Mouse (Mus musculus) liver, embryonic 18 days (tissue): Measurements from ENCODE around the gene Spem1. TPM values are rescaled to one million over a fixed set of nuclear protein-coding genes. Genes with fewer than 3 reads are reported as not detected.

Source experiments
- polyA plus RNA-seq: library from polyadenylated mRNA; depleted of rRNA; stranded (reverse); fragments of >200 nt; gene quantifications from 2 replicates; pipeline ENCODE4 v1.2.3, GENCODE M21; 2012; rRNA removed

Gene Spem1
- not detected in 2 replicates for polyA plus RNA-seq

GRCm38 (mm10) chr11:69822080-69822479 lies at the start of gene Spem1:
Gene Spem1 (minus strand): TSS chr11:69822180.

GRCm38 (mm10) chr11:69858113-69858998 lies 36.4 kb upstream of the Spem1 start, which contains the start of gene Tnk1:
Gene Tnk1 (minus strand): TSS chr11:69858730.

GRCm38 (mm10) chr11:69846198-69846680 lies 24.3 kb upstream of the Spem1 start, which contains the start of gene Plscr3:
Gene Plscr3 (plus strand): TSS chr11:69846376.

GRCm38 (mm10) chr11:69837952-69838713 lies 16.2 kb upstream of the Spem1 start, which contains the start of gene Tmem256:
Gene Tmem256 (plus strand): TSS chr11:69838514.

GRCm38 (mm10) chr11:69837604-69837951 lies 15.6 kb upstream of the Spem1 start, which contains the start of gene Nlgn2:
Gene Nlgn2 (minus strand): TSS chr11:69837784.

GRCm38 (mm10) chr11:69818365-69818764 lies 3.6 kb downstream of the Spem1 start, which contains the start of gene Spem2:
Gene Spem2 (minus strand): TSS chr11:69818465.

GRCm38 (mm10) chr11:69815155-69815554 lies 6.8 kb downstream of the Spem1 start, which contains the start of gene Gm39566:
Gene Gm39566 (minus strand): TSS chr11:69815298.

GRCm38 (mm10) chr11:69804972-69805909 lies 16.7 kb downstream of the Spem1 start, which contains the start of gene Tmem102:
Gene Tmem102 (minus strand): TSS chr11:69805624.

GRCm38 (mm10) chr11:69801379-69801977 lies 20.5 kb downstream of the Spem1 start, which contains the start of gene Fgf11:
Gene Fgf11 (minus strand): TSS chr11:69801857.

GRCm38 (mm10) chr11:69795168-69795982 lies 26.6 kb downstream of the Spem1 start, which contains the start of gene Chrnb1:
Gene Chrnb1 (minus strand): TSS chr11:69795943.

Other genes with a start within 250 kb of the Spem1 start
- gene Wrap53, start 241.9 kb downstream of the Spem1 start, polyA plus RNA-seq: 6.5 and 6.7 TPM in 2 replicates
- 51.0 and 51.9 TPM in 2 replicates for gene Trp53, start 241.8 kb downstream of the Spem1 start, polyA plus RNA-seq
- gene Atp1b2, start 216.2 kb downstream of the Spem1 start, polyA plus RNA-seq: 5.7 and 7.2 TPM in 2 replicates
- gene Shbg, start 204.3 kb downstream of the Spem1 start, polyA plus RNA-seq: 2.6 and 2.9 TPM in 2 replicates
- 7.3 and 7.7 TPM in 2 replicates for gene Sat2, start 200.2 kb downstream of the Spem1 start, polyA plus RNA-seq
- gene Fxr2, start 189.2 kb downstream of the Spem1 start, polyA plus RNA-seq: 17.5 and 22.6 TPM in 2 replicates
- 0.07 and 0.11 TPM in 2 replicates for gene Sox15, start 166.9 kb downstream of the Spem1 start, polyA plus RNA-seq
- gene Mpdu1, start 159.5 kb downstream of the Spem1 start, polyA plus RNA-seq: 45.9 and 49.8 TPM in 2 replicates
- 14.8 and 16.0 TPM in 2 replicates for gene Cd68, start 156.0 kb downstream of the Spem1 start, polyA plus RNA-seq
- gene Eif4a1, start 149.8 kb downstream of the Spem1 start, polyA plus RNA-seq: 330 and 348 TPM in 2 replicates
- gene Senp3, start 140.1 kb downstream of the Spem1 start, polyA plus RNA-seq: 37.6 and 40.5 TPM in 2 replicates
- 0.54 and 0.78 TPM in 2 replicates for gene Tnfsf13, start 136.4 kb downstream of the Spem1 start, polyA plus RNA-seq
- gene Tnfsf12, start 126.3 kb downstream of the Spem1 start, polyA plus RNA-seq: 4.4 and 4.8 TPM in 2 replicates
- 0.96 and 1.1 TPM in 2 replicates for gene Tnfsfm13, start 126.1 kb downstream of the Spem1 start, polyA plus RNA-seq
- 5.5 and 8.0 TPM in 2 replicates for gene Polr2a, start 63.5 kb downstream of the Spem1 start, polyA plus RNA-seq
- gene Slc35g3, start 60.2 kb downstream of the Spem1 start, polyA plus RNA-seq: 0.02 TPM in 1 of 2 replicates, not detected in the other
- 2.3 and 2.8 TPM in 2 replicates for gene Zbtb4, start 56.3 kb downstream of the Spem1 start, polyA plus RNA-seq
- 1.3 and 1.6 TPM in 2 replicates for gene Chrnb1, start 26.2 kb downstream of the Spem1 start, polyA plus RNA-seq
- gene Fgf11, start 20.3 kb downstream of the Spem1 start, polyA plus RNA-seq: 0.43 and 0.58 TPM in 2 replicates
- 1.2 and 1.6 TPM in 2 replicates for gene Tmem102, start 16.6 kb downstream of the Spem1 start, polyA plus RNA-seq
- gene Gm39566, start 6.9 kb downstream of the Spem1 start, polyA plus RNA-seq: not detected in 2 replicates
- not detected in 2 replicates for gene Spem2, start 3.7 kb downstream of the Spem1 start, polyA plus RNA-seq
- 2.2 and 3.1 TPM in 2 replicates for gene Nlgn2, start 15.6 kb upstream of the Spem1 start, polyA plus RNA-seq
- gene Tmem256, start 16.3 kb upstream of the Spem1 start, polyA plus RNA-seq: 227 and 300 TPM in 2 replicates
- gene Plscr3, start 24.2 kb upstream of the Spem1 start, polyA plus RNA-seq: 19.8 and 22.6 TPM in 2 replicates
- 0.49 and 0.73 TPM in 2 replicates for gene Tnk1, start 36.5 kb upstream of the Spem1 start, polyA plus RNA-seq
- not detected in 2 replicates for gene Tmem95, start 55.8 kb upstream of the Spem1 start, polyA plus RNA-seq
- 1.2 TPM in 2 replicates for gene Kctd11, start 59.2 kb upstream of the Spem1 start, polyA plus RNA-seq
- gene Acap1, start 73.4 kb upstream of the Spem1 start, polyA plus RNA-seq: 7.9 and 10.7 TPM in 2 replicates
- gene 2810408A11Rik, start 78.8 kb upstream of the Spem1 start, polyA plus RNA-seq: 0.36 and 0.38 TPM in 2 replicates
- gene Neurl4, start 78.9 kb upstream of the Spem1 start, polyA plus RNA-seq: 11.4 and 13.4 TPM in 2 replicates
- 43.2 and 45.2 TPM in 2 replicates for gene Gps2, start 91.7 kb upstream of the Spem1 start, polyA plus RNA-seq
- gene Eif5a, start 99.8 kb upstream of the Spem1 start, polyA plus RNA-seq: 578 and 620 TPM in 2 replicates
- gene Ybx2, start 113.6 kb upstream of the Spem1 start, polyA plus RNA-seq: 0.08 and 0.42 TPM in 2 replicates
- 8.7 and 9.0 TPM in 2 replicates for gene Slc2a4, start 126.0 kb upstream of the Spem1 start, polyA plus RNA-seq
- 3.2 and 4.8 TPM in 2 replicates for gene Cldn7, start 142.6 kb upstream of the Spem1 start, polyA plus RNA-seq
- 23.5 and 24.9 TPM in 2 replicates for gene Ctdnep1, start 159.0 kb upstream of the Spem1 start, polyA plus RNA-seq
- 34.3 and 36.0 TPM in 2 replicates for gene Elp5, start 160.3 kb upstream of the Spem1 start, polyA plus RNA-seq
- 191 and 207 TPM in 2 replicates for gene Gabarap, start 169.0 kb upstream of the Spem1 start, polyA plus RNA-seq
- 15.0 and 15.6 TPM in 2 replicates for gene Phf23, start 173.6 kb upstream of the Spem1 start, polyA plus RNA-seq
- gene Dvl2, start 178.4 kb upstream of the Spem1 start, polyA plus RNA-seq: 4.2 and 4.6 TPM in 2 replicates
- 164 and 167 TPM in 2 replicates for gene Acadvl, start 193.2 kb upstream of the Spem1 start, polyA plus RNA-seq
- gene Dlg4, start 194.8 kb upstream of the Spem1 start, polyA plus RNA-seq: 1.6 and 2.3 TPM in 2 replicates
- 170 and 192 TPM in 2 replicates for gene Asgr1, start 231.9 kb upstream of the Spem1 start, polyA plus RNA-seq